Mouse (Mus musculus): ENCODE results near the gene Tk1.
"Not testable (repeated sequence)": the region's sequence is repeated elsewhere in the genome, so short reads cannot be mapped to it uniquely, and the experiment has no call there.

The Tk1 gene

GRCm38 (mm10) chr11:117848271-117848984 lies 22.5 kb upstream of the Tk1 start:
- CTCF ChIA-PET, result interaction anchor here (1.4 kb wide), 1 partner anchor 16 kb away, joined by 4 read pairs; no protein-coding TSS in a partner anchor

GRCm38 (mm10) chr11:117847593-117848215 lies 21.8 kb upstream of the Tk1 start:
- CTCF ChIA-PET, result interaction anchor here (0.6 to 1.4 kb wide), 2 partner anchors 15 to 39 kb away, joined by 4 to 5 read pairs; partner anchors contain the start of genes Gm20708 and Syngr2

GRCm38 (mm10) chr11:117846640-117847039 lies 20.7 kb upstream of the Tk1 start:
- CTCF ChIA-PET, result interaction anchor here (1.1 kb wide), 1 partner anchor 12 kb away, joined by 3 read pairs; no protein-coding TSS in a partner anchor

DNA sequence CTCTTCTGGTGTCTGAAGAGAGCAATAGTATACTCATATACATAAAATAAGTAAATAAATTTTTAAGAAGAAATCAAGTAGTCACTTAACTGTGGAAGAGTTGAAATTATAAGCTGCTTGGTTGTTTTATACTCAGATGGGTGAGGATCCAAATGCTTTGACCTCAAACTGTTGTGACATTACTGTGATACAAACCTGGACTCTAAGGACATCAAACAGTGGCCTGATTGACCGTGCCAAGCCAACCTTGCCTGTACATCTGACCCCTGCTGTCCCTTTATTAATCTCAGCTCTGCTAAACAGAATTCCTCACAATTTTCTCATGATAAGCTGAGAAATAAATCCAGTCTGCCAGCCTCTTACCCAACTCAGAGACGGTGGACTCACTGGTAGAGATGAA lies 19.8 kb upstream of the Tk1 start:
- CTCF ChIA-PET, result interaction anchor here (1.1 kb wide), 1 partner anchor 11 kb away, joined by 3 read pairs; no protein-coding TSS in a partner anchor

DNA sequence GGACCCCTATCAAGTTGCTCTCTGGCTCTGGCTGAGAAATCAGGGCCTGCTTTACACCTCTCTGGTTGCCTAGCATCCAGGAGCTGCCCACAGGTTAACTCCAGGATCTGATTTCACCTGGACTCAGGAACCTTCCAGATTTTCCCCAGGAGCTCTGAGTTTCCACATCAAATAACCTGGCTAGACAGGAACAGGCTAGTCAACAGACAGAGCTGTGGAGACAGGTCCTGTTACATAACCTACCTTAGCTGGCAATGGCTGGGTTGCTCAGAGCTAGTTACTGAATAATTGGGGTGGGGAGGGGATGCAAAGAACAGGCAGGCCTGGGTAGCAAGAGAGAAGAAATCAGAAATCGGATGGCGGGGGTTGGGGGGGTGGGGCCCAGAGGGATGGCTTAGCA lies 19.1 kb upstream of the Tk1 start:
- CTCF ChIA-PET, result no interaction called here

DNA sequence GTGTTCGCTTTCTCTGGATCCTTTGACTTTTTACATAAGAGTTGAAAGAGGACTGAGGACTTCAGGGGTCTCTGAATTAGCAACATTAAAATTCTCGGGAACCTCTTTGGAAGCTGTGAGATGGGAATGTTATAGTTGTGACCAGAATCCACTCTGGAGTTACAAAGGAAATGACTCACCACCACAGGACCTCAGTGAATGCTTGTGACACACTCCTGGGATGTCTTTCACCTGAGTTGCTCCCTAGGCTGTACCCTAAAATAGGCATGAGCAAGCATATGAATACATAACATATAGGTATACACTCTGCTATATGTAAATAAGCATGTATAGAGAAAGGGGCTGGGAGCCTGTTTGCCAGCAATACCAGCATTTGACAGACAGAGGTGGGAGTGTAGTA lies 17.5 kb upstream of the Tk1 start:
- CTCF ChIA-PET, result no interaction called here

DNA sequence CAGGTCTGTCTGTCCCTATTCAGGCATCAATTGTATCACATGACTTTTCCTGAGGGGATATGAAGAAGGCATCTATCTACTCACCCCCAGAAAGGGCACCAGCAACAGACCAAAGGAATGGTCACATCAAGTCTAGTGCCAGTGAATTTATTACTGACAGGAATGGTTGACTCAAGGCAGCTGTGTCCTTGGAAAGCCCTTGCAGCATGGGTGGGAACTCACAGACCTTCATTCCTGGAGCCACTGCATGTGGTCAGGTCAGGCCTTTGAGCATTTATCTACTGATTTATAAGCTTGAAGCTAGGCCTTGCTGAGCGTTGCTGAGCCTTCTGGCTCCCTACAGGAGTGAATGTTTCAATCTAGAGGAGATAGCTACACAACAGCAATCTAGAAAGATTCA lies 15.0 kb upstream of the Tk1 start:
- CTCF ChIA-PET, result no interaction called here

- CTCF ChIA-PET, result no interaction called here
Observed at GRCm38 (mm10) chr11:117839021-117839420, 13.1 kb upstream of the Tk1 start.

DNA sequence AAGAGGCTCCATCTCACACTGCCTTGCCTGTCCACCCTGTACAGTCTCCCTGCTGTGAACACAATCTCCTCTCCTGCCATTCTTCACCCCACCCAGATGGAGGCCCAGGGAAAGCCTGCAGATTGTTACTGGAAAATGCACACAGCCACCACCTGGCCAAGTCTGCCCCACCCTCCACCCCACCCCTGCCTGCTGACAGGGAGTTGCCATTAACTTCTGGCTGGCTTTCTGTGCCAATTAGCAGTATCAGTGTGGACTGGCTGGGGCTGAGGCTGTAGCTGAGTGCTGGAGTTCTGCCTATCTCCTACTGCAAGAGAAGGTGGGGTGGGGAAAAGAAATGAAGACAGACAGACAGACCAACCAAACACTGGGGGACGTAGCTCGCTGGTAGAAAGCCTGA lies 12.7 kb upstream of the Tk1 start:
- CTCF ChIA-PET, result no interaction called here

GRCm38 (mm10) chr11:117836306-117836705 lies 10.4 kb upstream of the Tk1 start:
- CTCF ChIA-PET, result interaction anchor here (0.5 kb wide), 1 partner anchor 1583 kb away, joined by 11 read pairs; no protein-coding TSS in a partner anchor

GRCm38 (mm10) chr11:117834086-117834485 lies 8.2 kb upstream of the Tk1 start:
- CTCF ChIA-PET, result interaction anchor here (1.1 kb wide), 1 partner anchor 12 kb away, joined by 3 read pairs; no protein-coding TSS in a partner anchor

DNA sequence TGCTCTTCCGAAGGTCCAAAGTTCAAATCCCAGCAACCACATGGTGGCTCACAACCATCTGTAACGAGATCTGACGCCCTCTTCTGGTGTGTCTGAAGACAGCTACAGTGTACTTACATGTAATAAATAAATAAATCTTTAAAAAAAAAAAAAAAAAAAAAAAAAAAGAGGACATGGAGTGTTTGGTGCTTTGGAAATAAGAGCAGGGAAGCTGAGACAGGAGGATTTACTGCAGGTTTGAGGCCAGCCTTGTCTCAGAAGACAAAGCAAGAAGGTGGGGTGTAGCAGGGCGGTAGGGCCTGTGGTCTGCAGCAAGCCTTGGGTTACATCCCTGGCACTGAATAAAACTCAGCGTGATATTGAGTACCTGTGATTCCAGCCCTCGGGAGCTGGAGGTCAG lies 7.6 kb upstream of the Tk1 start:
- CTCF ChIA-PET, result not testable (repeated sequence)

DNA sequence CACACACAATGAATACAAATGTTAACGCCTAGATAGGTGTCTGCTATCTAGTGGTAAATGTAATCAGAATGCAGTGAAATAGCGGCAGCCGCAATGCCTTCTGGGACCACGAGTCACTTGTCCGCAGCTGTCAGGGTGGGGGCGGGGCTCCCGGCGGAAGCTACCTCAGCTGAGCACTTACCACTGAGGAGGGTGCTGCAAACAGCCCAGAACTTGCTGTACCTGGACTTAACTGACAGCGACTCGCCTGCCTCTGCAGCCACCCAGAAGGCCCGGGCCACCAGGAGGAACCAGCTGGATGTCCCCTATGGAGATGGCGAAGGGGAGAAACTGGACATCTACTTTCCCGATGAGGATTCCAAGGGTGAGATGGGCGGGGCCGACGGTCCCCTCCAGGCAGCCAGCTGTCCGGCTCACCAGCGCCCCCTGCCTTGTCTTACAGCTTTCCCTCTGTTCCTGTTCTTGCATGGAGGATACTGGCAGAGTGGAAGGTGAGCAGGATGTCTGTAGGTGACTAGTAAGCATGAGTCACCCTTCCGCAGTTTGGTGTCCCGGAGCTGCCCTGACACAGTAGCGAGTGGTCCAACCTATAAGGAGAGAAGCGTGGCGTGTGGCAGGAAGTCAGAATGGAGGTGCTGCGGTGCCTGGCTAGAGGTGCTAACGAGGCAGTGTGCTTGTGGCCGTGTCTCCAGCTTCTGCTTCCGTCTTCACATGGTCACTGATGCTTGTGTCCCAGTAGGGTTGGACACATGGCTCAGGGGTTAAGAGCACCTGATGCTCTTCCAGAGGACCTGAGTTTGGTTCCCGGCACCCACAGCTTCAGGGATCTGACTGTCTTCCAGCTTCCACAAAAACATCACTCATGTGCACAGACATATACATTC lies 6.4 kb upstream of the Tk1 start:
- CTCF ChIA-PET, result interaction anchor here (0.5 to 1.6 kb wide), 4 partner anchors 16 to 123 kb away, joined by 3 to 4 read pairs (median 4); partner anchors contain the start of gene Birc5

- CTCF ChIA-PET, result no interaction called here
Observed at GRCm38 (mm10) chr11:117830401-117830800, 4.5 kb upstream of the Tk1 start.

GRCm38 (mm10) chr11:117829671-117830215 lies 3.9 kb upstream of the Tk1 start:
- CTCF ChIA-PET, result no interaction called here

GRCm38 (mm10) chr11:117828888-117829604 lies 3.2 kb upstream of the Tk1 start:
- CTCF ChIA-PET, result no interaction called here

GRCm38 (mm10) chr11:117828149-117828887 lies 2.4 kb upstream of the Tk1 start:
- CTCF ChIA-PET, result interaction anchor here (1.4 kb wide), 1 partner anchor 24 kb away, joined by 4 read pairs; no protein-coding TSS in a partner anchor

DNA sequence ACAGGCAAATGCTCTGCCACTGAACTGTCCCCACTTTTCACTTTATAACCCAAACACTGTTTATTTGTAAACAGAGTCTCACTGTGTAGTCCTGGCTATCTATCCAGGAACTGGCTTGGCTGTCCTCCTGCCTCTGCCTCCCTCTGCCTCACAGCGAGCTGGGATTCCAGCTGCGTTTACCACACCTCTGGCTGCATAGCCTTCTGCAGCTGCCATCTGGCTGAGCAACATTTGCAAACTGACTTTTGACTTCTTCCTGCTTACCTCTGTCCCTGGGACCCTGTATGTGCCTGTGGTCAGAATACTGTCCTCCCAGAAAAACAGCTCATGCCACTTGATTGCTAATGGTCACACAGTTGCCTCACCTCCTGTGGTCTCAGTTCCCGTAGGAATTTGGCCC lies 1.5 kb upstream of the Tk1 start:
- CTCF ChIA-PET, result interaction anchor here (1.4 kb wide), 1 partner anchor 23 kb away, joined by 4 read pairs; no protein-coding TSS in a partner anchor

GRCm38 (mm10) chr11:117826916-117827315 lies 1.0 kb upstream of the Tk1 start:
- CTCF ChIA-PET, result interaction anchor here (0.7 to 1.4 kb wide), 3 partner anchors 22 to 177 kb away, joined by 3 to 17 read pairs (median 4); no protein-coding TSS in a partner anchor

GRCm38 (mm10) chr11:117826164-117826563 lies 272 bp upstream of the Tk1 start:
- CTCF ChIA-PET, result interaction anchor here (0.7 to 2.0 kb wide), 3 partner anchors 24 to 178 kb away, joined by 3 to 17 read pairs (median 15); no protein-coding TSS in a partner anchor

Data from spleen, embryonic (tissue).